ENCODE assay signal across 18 mouse cellular contexts in genomic region chr5:23408106-23408505, GRCm38 (mm10). TPM values are rescaled to one million over a fixed set of nuclear protein-coding genes. Genes with fewer than 3 reads are reported as not detected.
A peak's percentile ranks its signal among the peaks of the same experiment; 100 is the strongest.
DNase-seq lines count a peak whose midpoint lies in the region; ATAC-seq and TF ChIP-seq lines count a peak whose summit lies in the region.
"Had no signal": no experiment of that assay in that cellular context is flagged by ENCODE, and none has a peak within 500 bp of the region (broad histone marks: within the 10 kb centered on the region; RNA-seq: fewer than 3 reads in every experiment).

No protein-coding gene starts in this region.

- no peak overlapping the region for H3K27ac ChIP-seq in kidney, adult 2 months (ENCODE audit: insufficient read depth, low read depth, low read length)
- H3K27ac ChIP-seq in ES-E14 (ENCODE audit: insufficient read depth, low read depth, low read length, poor library complexity, severe bottlenecking), result no peak overlapping the region
- no peak overlapping the region for H3K27ac ChIP-seq in forebrain, embryonic 14.5 days (ENCODE audit: low read depth, low read length)
- H3K27ac ChIP-seq: embryonic facial prominence, embryonic 15.5 days; limb, embryonic 13.5 days; stomach, embryonic 15.5 days had no signal

- no peak for TF ChIP-seq CTCF in kidney, adult 2 months (conservative IDR thresholded peaks at IDR 0.05; ENCODE audit: insufficient read depth, insufficient read length, low read depth, low read length)

- in situ Hi-C loops in ES-E14 (cut with MboI; ENCODE audit: low sequenced_read_pairs in 2 of 2, unreplicated experiment in 2 of 2), result no loop called here

- intact Hi-C loops in heart, postnatal 25 days (cut with DNase I), result no loop called here

- H3K9me3 ChIP-seq in ES-E14 (ENCODE audit: control insufficient read depth, insufficient read depth, low read depth, low read length), result no peaks in the 10 kb centered on the region
- H3K9me3 ChIP-seq in forebrain, embryonic 14.5 days (replicated peaks; ENCODE audit: control insufficient read depth, low read length), result no peaks in the 10 kb centered on the region
- H3K9me3 ChIP-seq: embryonic facial prominence, embryonic 15.5 days; limb, embryonic 13.5 days; stomach, embryonic 15.5 days had no signal

- H3K4me1 ChIP-seq in kidney, adult 2 months (ENCODE audit: control insufficient read depth, insufficient read depth, low read length), result peaks cover 38% of the 10 kb centered on the region
- peaks cover 8 to 14% of the 10 kb centered on the region in 2 experiments for H3K4me1 ChIP-seq in ES-E14 (ENCODE audit: control insufficient read depth in 2 of 2, insufficient read depth in 2 of 2, low read length in 2 of 2, poor library complexity in 1 of 2)
- H3K4me1 ChIP-seq in forebrain, embryonic 14.5 days (ENCODE audit: control insufficient read depth, insufficient read depth, low read length), result peaks cover 3% of the 10 kb centered on the region; the same call in 1 of the 2 replicates

- no peaks in the 10 kb centered on the region for H3K36me3 ChIP-seq in kidney, adult 2 months (ENCODE audit: control insufficient read depth, insufficient read depth, low read length)
- H3K36me3 ChIP-seq in ES-E14 (ENCODE audit: control insufficient read depth, insufficient read depth, low read length, poor library complexity, severe bottlenecking), result no peaks in the 10 kb centered on the region
- peaks cover 37% of the 10 kb centered on the region for H3K36me3 ChIP-seq in forebrain, embryonic 14.5 days (ENCODE audit: control insufficient read depth, insufficient read depth, low read length)
- H3K36me3 ChIP-seq: stomach, embryonic 15.5 days had no signal

- no peak overlapping the region for H3K4me2 ChIP-seq in forebrain, embryonic 14.5 days (ENCODE audit: low read length)
- H3K4me2 ChIP-seq: embryonic facial prominence, embryonic 15.5 days; limb, embryonic 13.5 days; lung, embryonic 14.5 days; midbrain, embryonic 11.5 days; stomach, embryonic 15.5 days had no signal

- 50% methylated on average over 5 of the region's 5 CpGs for WGBS in kidney, adult 2 months
- 64% methylated on average over 5 of the region's 5 CpGs for WGBS in forebrain, embryonic 14.5 days

- DNase-seq in adrenal gland, adult 2 months, result peak; percentile 49
- DNase-seq in adrenal gland, adult 8-10 months, result no peak
- DNase-seq in kidney, adult 2 months, result peak; percentile 64
- DNase-seq in kidney, adult 11 months, result no peak
- peak; percentile 46 for DNase-seq in ES-E14 (ENCODE audit: low read depth, low spot score)
- peak; percentile 59 for DNase-seq in heart, postnatal 25 days (ENCODE audit: low spot score)
- DNase-seq in cerebellum, adult 9-10 months, result no peak
- no peak for DNase-seq in forebrain, embryonic 14.5 days (ENCODE audit: low spot score)
- DNase-seq: adrenal gland, postnatal 10 days; kidney, postnatal 14 days; layer of hippocampus, postnatal 36 days; lung, embryonic 14.5 days; thymus, postnatal 36 days had no signal

- no peak overlapping the region for H3K9ac ChIP-seq in ES-E14 (ENCODE audit: insufficient read depth, low read depth, low read length, poor library complexity, severe bottlenecking)
- H3K9ac ChIP-seq in forebrain, embryonic 14.5 days (ENCODE audit: low read length), result no peak overlapping the region
- H3K9ac ChIP-seq: embryonic facial prominence, embryonic 15.5 days; limb, embryonic 13.5 days; lung, embryonic 14.5 days; stomach, embryonic 15.5 days had no signal

- no peaks in the 10 kb centered on the region for H3K27me3 ChIP-seq in kidney, adult 2 months (replicated peaks; ENCODE audit: control insufficient read depth, insufficient read depth, low read length)
- no peaks in the 10 kb centered on the region for H3K27me3 ChIP-seq in forebrain, embryonic 14.5 days (replicated peaks; ENCODE audit: control insufficient read depth, insufficient read depth, low read length)
- H3K27me3 ChIP-seq: embryonic facial prominence, embryonic 15.5 days; limb, embryonic 13.5 days; stomach, embryonic 15.5 days had no signal

- ATAC-seq in forebrain, embryonic 14.5 days, result no peak
- ATAC-seq: forebrain, embryonic 16.5 days had no signal

- no peak for TF ChIP-seq POLR2A in kidney, adult 2 months (IDR thresholded peaks at IDR 0.05; ENCODE audit: low read depth, low read length)

- H3K4me3 ChIP-seq in kidney, adult 2 months (ENCODE audit: insufficient read depth, low read depth, low read length), result no peak overlapping the region
- H3K4me3 ChIP-seq in ES-E14 (ENCODE audit: insufficient read depth in 1 of 2, low read depth in 1 of 2, low read length in 2 of 2, poor library complexity in 1 of 2, severe bottlenecking in 1 of 2), result no peak overlapping the region
- no peak overlapping the region for H3K4me3 ChIP-seq in forebrain, embryonic 14.5 days (ENCODE audit: low read depth, low read length)
- H3K4me3 ChIP-seq: embryonic facial prominence, embryonic 15.5 days; limb, embryonic 13.5 days; stomach, embryonic 15.5 days had no signal

TF ChIP-seq in ES-E14, 5 proteins besides CTCF, POLR2A, EP300 and RAD21:
- TF ChIP-seq MAFK (IDR thresholded peaks at IDR 0.05; ENCODE audit: insufficient read depth, low read depth, low read length) (no peak), ZC3H11A (IDR thresholded peaks at IDR 0.05; ENCODE audit: borderline replicate concordance, low read depth, low read length) (no peak), HCFC1 (IDR thresholded peaks at IDR 0.05; ENCODE audit: borderline replicate concordance, insufficient read depth, low read length) (no peak), ZNF384 (IDR thresholded peaks at IDR 0.05; ENCODE audit: low read depth, low read length) (no peak), CHD2 (IDR thresholded peaks at IDR 0.05; ENCODE audit: low read depth, low read length) (no peak)

RNA-seq across cellular contexts. Expression of gene Kmt2e, which starts 26.1 kb away (rescaled TPM):
- total RNA-seq in adrenal gland, adult 2 months (2021), result 10 to 100 TPM; 59.1 to 67.9 TPM
- polyA plus RNA-seq in adrenal gland, adult 2 months (2012; rRNA removed), result 12.5 and 16.7 TPM in 2 replicates
- total RNA-seq in adrenal gland, adult 8-10 months (2022), result 100 to 1,000 TPM in 2 of 4 experiments, 10 to 100 TPM in 2; 71.4 to 117 (median 87.8) TPM
- polyA plus RNA-seq in kidney, adult 2 months (2012; rRNA removed), result 18.8 and 19.8 TPM in 2 replicates
- 9.1 and 19.2 TPM in 2 replicates for total RNA-seq in ES-E14 (2012; rRNA removed)
- total RNA-seq in heart, postnatal 25 days (2021), result 10 to 100 TPM; 40.0 to 52.3 TPM
- 131 and 154 TPM in 2 replicates for polyA plus RNA-seq in forebrain, embryonic 14.5 days (2014; fragmentation: Nextera tagmentation; extraction: Ambion mirVana)

Comparison
In these comparisons a context has a peak if more than half of its experiments do, and no peak if none do; other contexts are left out.
1. DNase-seq: peak in adrenal gland, adult 2 months (single experiment), kidney, adult 2 months (single experiment), ES-E14 (single experiment) and heart, postnatal 25 days (single experiment); none in adrenal gland, adult 8-10 months (single experiment), kidney, adult 11 months (single experiment), cerebellum, adult 9-10 months (single experiment) and forebrain, embryonic 14.5 days (single experiment).